Mouse (Mus musculus): ENCODE results near the gene Lats2. TPM values are rescaled to one million over a fixed set of nuclear protein-coding genes. Genes with fewer than 3 reads are reported as not detected.
"Not testable (repeated sequence)": the region's sequence is repeated elsewhere in the genome, so short reads cannot be mapped to it uniquely, and the experiment has no call there.

Gene Lats2
- polyA plus RNA-seq, 1 experiment from 2014 or later = 13.8 TPM

DNA sequence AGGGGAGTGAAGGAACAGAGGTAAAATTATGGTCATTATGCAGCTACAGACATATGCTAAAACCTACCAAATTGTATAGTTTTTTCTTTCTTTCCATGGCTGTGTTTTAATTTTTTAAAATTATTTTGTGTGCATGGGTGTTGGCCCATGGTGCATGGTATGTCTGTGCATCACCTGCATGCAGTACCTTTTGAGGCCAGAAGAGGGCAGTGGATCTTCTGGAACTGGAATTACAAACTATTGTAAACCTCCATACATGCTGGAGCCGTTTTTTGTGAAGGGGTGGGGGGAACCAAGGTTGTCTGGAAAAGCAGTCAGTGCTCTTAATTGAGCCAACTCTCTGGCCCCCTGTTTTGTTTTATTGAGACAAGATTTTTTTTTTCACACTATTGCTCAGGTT lies 73.6 kb downstream of the Lats2 start:
- 14% methylated on average over 1 of the region's 1 CpGs for WGBS
- Histone ChIP-seq H3K27ac (no peak overlapping the region), H3K4me1 (no peaks in the 10 kb centered on the region), H3K27me3 (ENCODE audit: poor library complexity, severe bottlenecking) (no peaks in the 10 kb centered on the region), H3K4me3 (no peak overlapping the region), H3K9me3 (no peaks in the 10 kb centered on the region), H3K36me3 (replicated peaks) (peaks cover 14% of the 10 kb centered on the region)
- peak; percentile 38 for DNase-seq (ENCODE audit: extremely low spot score, low spot score)

DNA sequence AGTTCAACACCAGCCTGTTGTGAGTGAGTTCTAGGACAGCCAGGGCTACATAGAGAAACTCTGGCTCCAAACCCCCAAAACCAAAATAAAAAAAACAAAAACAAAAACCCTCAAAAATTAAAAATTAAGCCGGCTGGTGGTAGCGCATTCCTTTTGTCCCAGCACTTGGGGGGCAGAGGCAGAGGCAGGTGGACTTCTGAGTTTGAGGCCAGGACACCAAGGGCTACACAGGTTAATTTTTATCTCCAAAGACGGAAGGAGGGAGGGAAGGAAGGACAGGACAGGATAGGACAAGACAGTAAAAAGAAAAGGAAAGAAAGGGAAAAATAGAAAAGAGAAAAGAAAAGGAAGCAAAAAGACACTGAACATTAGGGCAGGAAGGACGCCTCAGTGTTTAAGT lies 75.4 kb downstream of the Lats2 start:
- 87% methylated on average over 4 of the region's 4 CpGs for WGBS
- Histone ChIP-seq H3K4me1 (no peaks in the 10 kb centered on the region), H3K27me3 (ENCODE audit: poor library complexity, severe bottlenecking) (no peaks in the 10 kb centered on the region), H3K4me3 (no peak overlapping the region), H3K27ac (no peak overlapping the region), H3K36me3 (replicated peaks) (no peaks in the 10 kb centered on the region), H3K9me3 (no peaks in the 10 kb centered on the region)
- no peak for DNase-seq (ENCODE audit: extremely low spot score, low spot score)

DNA sequence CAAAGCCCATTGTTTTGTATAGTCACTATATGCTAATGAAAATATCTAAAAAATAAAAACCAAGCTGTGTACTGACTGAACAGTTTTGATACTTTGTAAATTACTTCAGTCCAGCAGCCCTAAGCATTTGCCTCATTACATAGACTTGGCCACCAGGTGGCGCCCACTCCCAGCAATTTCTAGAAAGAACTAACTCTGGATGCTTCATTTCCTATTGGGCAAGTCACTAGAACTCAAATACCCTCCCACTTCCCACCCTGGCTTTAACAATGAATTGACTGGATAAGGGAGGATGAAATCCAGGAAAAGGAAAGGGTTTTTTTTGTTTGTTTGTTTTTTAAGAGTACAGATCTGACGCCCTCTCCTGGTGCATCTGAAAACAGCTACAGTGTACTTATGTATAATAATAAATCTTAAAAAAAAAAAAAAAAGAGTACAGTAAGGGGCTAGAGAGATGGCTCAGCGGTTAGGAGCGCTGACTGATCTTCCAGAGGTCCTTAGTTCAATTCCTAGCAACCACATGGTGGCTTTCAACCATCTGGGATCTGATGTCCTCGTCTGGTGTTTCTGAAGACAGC lies 78.1 kb downstream of the Lats2 start:
- Histone ChIP-seq H3K27ac (no peak overlapping the region), H3K9me3 (no peaks in the 10 kb centered on the region), H3K27me3 (ENCODE audit: poor library complexity, severe bottlenecking) (no peaks in the 10 kb centered on the region), H3K4me3 (no peak overlapping the region), H3K4me1 (no peaks in the 10 kb centered on the region), H3K36me3 (replicated peaks) (no peaks in the 10 kb centered on the region)
- peak; percentile 81 for DNase-seq (ENCODE audit: extremely low spot score, low spot score)
- WGBS = 47% methylated on average over 5 of the region's 5 CpGs

DNA sequence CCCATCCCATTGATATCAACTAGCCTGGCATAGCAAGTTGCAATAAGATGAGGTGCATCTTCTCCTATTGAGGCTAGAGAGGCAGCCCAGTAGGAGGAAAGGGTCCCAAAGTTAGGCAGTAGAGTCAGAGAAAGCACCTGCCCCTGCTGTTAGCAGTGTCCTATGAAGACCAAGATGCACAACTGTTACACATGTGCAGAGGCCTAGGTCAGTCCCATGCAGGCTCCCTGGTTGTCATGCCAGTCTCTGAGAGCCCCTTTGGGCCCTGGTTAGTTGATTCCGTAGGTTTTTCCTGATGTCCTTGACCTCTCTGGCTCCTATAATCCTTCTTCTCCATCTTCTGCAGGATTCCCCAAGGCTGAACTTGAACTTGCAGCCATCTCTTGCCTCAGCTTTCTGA lies 78.7 kb downstream of the Lats2 start:
- no peaks in the 10 kb centered on the region for H3K9me3 ChIP-seq
- DNase-seq (ENCODE audit: extremely low spot score, low spot score) = no peak
- H3K27me3 ChIP-seq (ENCODE audit: poor library complexity, severe bottlenecking) = no peaks in the 10 kb centered on the region
- WGBS = 23% methylated on average over 1 of the region's 1 CpGs
- H3K36me3 ChIP-seq (replicated peaks) = no peaks in the 10 kb centered on the region
- H3K4me1 ChIP-seq = no peaks in the 10 kb centered on the region
- no peak overlapping the region for H3K4me3 ChIP-seq
- H3K27ac ChIP-seq = no peak overlapping the region

DNA sequence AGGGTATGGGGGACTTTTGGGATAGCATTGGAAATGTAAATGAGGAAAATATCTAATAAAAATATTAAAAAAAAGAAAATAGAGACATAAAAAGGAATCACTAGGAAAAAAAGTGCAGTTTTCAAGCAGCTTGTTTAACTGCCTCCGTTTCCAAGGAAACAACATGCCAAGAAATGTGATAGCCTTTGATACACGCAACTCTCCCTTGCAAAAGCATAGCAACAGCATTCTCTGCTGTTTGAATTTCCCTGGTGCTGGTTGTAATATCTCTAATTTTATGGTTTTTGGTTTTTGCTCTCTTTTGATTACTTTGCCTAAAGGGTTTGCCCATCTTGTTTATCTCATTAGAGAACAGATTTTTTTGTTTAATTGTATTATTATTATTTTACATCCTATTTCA lies 82.7 kb downstream of the Lats2 start:
- DNase-seq (ENCODE audit: extremely low spot score, low spot score) = no peak

DNA sequence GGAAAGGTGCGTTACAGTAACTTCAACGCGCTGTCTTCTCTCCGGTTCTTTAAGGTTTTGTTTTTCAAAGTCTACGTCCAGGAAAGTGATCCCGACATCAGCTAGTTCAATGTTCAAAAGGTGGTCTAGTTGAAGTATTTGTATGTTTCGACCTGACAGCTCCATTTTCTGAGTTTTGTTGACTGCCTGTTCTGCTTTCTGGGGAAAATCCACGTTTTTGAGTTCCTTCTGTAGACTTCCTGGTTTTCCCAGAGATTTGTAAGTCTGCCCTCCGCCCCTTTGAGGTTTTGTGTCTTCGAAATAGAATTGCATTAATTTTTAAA lies 92.6 kb downstream of the Lats2 start:
- peaks cover 7% of the 10 kb centered on the region for H3K36me3 ChIP-seq (replicated peaks)
- no peak for DNase-seq (ENCODE audit: extremely low spot score, low spot score)
- peak overlapping the region; percentile 98 for H3K27ac ChIP-seq
- H3K4me1 ChIP-seq = peaks cover 29% of the 10 kb centered on the region
- H3K4me3 ChIP-seq = peak overlapping the region; percentile 91
- H3K27me3 ChIP-seq (ENCODE audit: poor library complexity, severe bottlenecking) = no peaks in the 10 kb centered on the region
- H3K9me3 ChIP-seq = no peaks in the 10 kb centered on the region
- 17% methylated on average over 10 of the region's 10 CpGs for WGBS

More for the DNA sequence above, 82.7 kb downstream of the Lats2 start:
- Histone ChIP-seq H3K36me3 (replicated peaks) (no peaks in the 10 kb centered on the region), H3K4me1 (no peaks in the 10 kb centered on the region), H3K27ac (no peak overlapping the region), H3K27me3 (ENCODE audit: poor library complexity, severe bottlenecking) (no peaks in the 10 kb centered on the region), H3K4me3 (no peak overlapping the region), H3K9me3 (no peaks in the 10 kb centered on the region)
- WGBS = 77% methylated on average over 2 of the region's 2 CpGs

DNA sequence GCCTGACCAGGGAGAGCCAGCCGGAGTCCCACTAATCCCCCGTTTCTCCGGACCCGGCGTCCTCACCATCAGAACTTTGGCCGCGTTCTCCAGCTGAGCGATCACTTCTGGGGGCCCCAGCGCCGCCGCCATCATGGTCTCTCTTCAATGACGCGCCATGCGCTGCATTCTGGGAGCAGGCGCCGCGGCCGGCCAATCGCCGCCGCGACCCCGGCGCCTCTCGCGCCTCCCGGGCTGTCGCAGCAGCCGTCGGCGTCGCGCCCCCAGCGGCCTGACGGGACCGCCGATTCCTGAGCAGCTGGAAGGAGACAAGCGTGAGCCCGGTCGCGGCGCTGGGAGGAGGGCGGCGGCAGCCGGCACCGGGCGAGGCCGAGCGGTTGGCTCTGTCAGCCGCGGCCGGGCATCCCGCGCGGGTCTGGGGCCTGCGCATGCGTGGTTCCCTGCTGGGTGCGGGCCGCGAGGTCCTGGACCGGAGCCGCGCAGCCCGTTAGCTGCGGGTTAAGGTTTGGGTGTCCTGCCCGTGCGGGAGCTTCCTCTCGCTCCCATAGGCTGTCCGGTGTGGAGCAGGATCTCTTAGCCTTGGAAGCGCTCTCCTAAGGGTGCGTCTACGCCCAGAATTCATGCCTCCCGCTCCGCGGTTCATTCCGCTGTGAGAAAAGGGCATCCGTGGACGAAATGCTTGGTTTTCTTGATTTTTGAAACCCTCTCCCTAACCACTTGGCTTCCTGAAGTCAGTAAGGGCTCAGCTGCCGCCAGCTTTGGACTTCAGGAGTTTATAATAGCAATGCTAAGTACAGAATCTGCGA lies 93.2 kb downstream of the Lats2 start, which contains the start of gene Xpo4:
Xpo4 (minus strand) TSS at position 609 of the 806 bp plus-strand sequence.
- Histone ChIP-seq H3K27ac (peak within 1 kb of the TSS; percentile 98), H3K36me3 (replicated peaks) (peaks cover 7% of the 10 kb centered on the region), H3K27me3 (ENCODE audit: poor library complexity, severe bottlenecking) (no peaks in the 10 kb centered on the region), H3K4me1 (peaks cover 29% of the 10 kb centered on the region), H3K4me3 (peak within 1 kb of the TSS; percentile 91), H3K9me3 (no peaks in the 10 kb centered on the region)
- DNase-seq (ENCODE audit: extremely low spot score, low spot score) = peak; percentile 84
- under 1% methylated on average over 80 of the region's 80 CpGs for WGBS

DNA sequence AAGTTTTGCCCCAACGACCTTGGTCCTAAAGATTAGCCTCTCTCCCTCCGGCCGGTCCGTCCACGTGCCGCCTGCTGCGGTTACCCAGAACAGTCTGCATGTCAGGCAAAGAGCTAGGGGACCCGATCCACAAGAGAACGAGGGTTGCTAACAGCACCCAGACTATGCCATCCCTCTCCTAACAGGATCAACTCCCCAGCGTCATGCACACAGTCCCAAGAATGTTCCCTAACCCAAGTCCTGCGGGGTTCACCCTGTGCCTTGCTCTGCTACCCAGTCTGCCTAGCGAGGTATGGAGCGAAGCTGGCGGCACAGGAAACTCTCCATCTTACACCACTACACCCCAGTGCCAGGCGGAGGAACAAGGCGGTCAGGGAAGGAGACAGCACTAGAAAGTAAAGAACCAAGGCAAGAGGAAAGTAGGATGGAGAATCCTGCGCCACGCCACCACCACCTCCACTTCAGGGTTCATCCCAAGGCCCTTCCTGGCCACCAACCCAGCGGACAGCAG lies 93.8 kb downstream of the Lats2 start:
- Histone ChIP-seq H3K36me3 (replicated peaks) (peaks cover 7% of the 10 kb centered on the region), H3K4me1 (peaks cover 29% of the 10 kb centered on the region), H3K9me3 (no peaks in the 10 kb centered on the region), H3K27me3 (ENCODE audit: poor library complexity, severe bottlenecking) (no peaks in the 10 kb centered on the region), H3K27ac (peak overlapping the region; percentile 98), H3K4me3 (peak overlapping the region; percentile 91)
- peak; percentile 47 for DNase-seq (ENCODE audit: extremely low spot score, low spot score)
- under 1% methylated on average over 19 of the region's 19 CpGs for WGBS

DNA sequence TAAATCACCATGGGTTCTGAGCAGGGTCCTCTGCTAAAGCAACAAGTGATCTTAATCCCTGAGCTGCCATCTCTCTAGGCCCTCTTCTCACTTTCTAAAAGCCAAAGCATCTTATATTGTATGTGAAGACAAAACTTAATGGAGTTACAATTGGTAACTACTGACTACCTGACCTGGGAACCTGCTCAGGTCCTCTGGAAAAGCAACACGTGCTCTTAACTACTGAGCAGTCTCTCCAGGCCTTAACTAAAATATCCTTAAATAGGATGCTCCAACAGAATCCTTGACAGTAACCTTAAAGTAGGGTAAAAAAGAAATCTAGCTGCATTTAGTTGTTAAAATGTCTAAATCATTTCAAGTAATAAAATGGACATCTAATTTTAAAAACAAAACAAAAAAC lies 94.6 kb downstream of the Lats2 start:
- Histone ChIP-seq H3K27me3 (ENCODE audit: poor library complexity, severe bottlenecking) (no peaks in the 10 kb centered on the region), H3K27ac (peak overlapping the region; percentile 98; the same call in 1 of the 2 replicates), H3K4me1 (peaks cover 29% of the 10 kb centered on the region), H3K36me3 (replicated peaks) (peaks cover 7% of the 10 kb centered on the region), H3K9me3 (no peaks in the 10 kb centered on the region), H3K4me3 (peak overlapping the region; percentile 91)
- 44% methylated on average over 1 of the region's 1 CpGs for WGBS
- no peak for DNase-seq (ENCODE audit: extremely low spot score, low spot score)

DNA sequence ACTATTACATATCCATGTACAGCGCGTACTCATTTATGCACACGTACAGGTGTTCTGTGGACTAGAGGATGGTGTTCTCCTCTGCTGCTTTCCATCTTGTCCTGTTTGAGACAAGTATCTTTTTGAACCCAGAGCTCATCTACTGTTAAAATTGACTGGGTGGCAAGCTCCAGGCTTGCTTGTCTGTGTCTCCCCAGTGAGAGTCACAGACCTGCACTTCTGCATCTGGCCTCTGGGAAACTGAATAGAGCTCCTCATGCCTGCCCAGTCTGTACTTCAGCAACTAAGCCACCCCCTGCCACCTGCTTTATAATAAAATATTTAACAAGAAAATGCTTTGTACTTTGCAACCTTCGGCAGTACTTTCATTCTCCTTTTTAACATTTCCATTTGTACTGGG lies 99.9 kb downstream of the Lats2 start:
- H3K4me3 ChIP-seq = no peak overlapping the region
- no peak for DNase-seq (ENCODE audit: extremely low spot score, low spot score)
- H3K27me3 ChIP-seq (ENCODE audit: poor library complexity, severe bottlenecking) = no peaks in the 10 kb centered on the region
- H3K27ac ChIP-seq = no peak overlapping the region
- H3K9me3 ChIP-seq = no peaks in the 10 kb centered on the region; the same call in 1 of the 2 replicates
- WGBS = 97% methylated on average over 4 of the region's 4 CpGs
- H3K36me3 ChIP-seq (replicated peaks) = peaks cover 29% of the 10 kb centered on the region
- peaks cover 10% of the 10 kb centered on the region for H3K4me1 ChIP-seq

DNA sequence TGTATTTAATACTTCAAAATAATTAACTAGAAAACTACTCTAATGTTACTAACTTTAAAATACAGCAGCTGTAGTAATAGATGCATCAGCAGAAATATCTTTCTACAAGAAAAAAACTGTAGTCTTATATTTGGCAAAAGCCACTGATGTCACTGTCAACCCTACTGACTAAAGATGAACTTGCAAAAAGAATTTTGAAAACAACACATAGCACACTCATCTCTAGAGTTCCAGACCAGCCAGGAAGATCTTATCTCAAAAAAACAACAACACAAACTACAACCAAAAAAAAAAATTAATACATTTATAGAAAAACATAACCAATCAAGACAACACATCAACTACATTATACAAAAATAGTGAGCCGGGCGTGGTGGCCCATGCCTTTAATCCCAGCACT lies 100.7 kb downstream of the Lats2 start:
- Histone ChIP-seq H3K36me3 (replicated peaks) (peaks cover 29% of the 10 kb centered on the region), H3K27ac (no peak overlapping the region), H3K9me3 (no peaks in the 10 kb centered on the region; the same call in 1 of the 2 replicates), H3K27me3 (ENCODE audit: poor library complexity, severe bottlenecking) (no peaks in the 10 kb centered on the region), H3K4me1 (0 out of 2 replicates have a peak, but pooled peaks cover 5% of the 10 kb centered on the region), H3K4me3 (no peak overlapping the region)
- 94% methylated on average over 2 of the region's 2 CpGs for WGBS
- DNase-seq (ENCODE audit: extremely low spot score, low spot score) = no peak

DNA sequence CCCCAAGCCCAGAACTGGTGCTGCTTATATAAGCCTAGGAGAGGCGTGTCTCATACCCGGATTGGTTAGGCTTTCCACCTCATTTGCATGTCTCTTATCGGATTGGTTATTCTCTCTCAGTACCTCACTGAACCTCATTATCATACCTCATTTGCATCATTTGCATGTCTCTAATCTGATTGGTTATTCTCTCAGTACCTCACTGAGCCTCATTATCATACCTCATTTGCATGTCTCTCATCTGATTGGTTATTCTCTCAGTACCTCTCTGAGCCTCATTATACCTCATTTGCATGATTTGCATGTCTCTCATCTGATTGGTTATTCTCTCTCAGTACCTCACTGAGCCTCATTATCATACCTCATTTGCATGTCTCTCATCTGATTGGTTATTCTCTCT lies 101.7 kb downstream of the Lats2 start:
- not testable (repeated sequence) for H3K27ac ChIP-seq; H3K4me3 ChIP-seq; H3K4me1 ChIP-seq; H3K27me3 ChIP-seq (ENCODE audit: poor library complexity, severe bottlenecking); H3K9me3 ChIP-seq; DNase-seq (ENCODE audit: extremely low spot score, low spot score)
- 93% methylated on average over 3 of the region's 3 CpGs for WGBS
- H3K36me3 ChIP-seq (replicated peaks) = peaks cover 27% of the 10 kb centered on the region

DNA sequence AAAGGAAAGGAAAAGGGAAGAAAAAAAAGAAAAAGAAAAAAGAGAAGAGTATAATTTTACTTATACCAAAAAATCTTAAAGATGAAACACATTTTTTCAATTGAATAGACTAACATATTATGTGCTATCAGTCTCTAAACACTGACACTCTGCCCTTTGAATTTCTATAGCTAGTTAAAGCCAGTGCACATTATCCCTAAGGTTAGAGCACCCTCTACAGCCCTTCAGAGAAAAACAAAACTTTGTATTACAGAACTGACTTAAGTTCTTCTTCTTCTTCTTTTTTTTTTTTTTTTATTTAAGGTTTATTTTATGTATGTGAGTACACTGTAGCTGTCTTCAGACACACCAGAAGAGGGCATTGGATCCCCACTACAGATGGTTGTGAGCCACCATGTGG lies 108.7 kb downstream of the Lats2 start:
- Histone ChIP-seq H3K9me3 (no peaks in the 10 kb centered on the region), H3K36me3 (replicated peaks) (peaks cover 13% of the 10 kb centered on the region), H3K27ac (no peak overlapping the region), H3K4me1 (no peaks in the 10 kb centered on the region), H3K27me3 (ENCODE audit: poor library complexity, severe bottlenecking) (no peaks in the 10 kb centered on the region), H3K4me3 (no peak overlapping the region)
- no peak for DNase-seq (ENCODE audit: extremely low spot score, low spot score)
